Mouse (Mus musculus) spleen, adult 2 months (tissue): ENCODE results near the gene Rabep1.

ENCODE experiments used
- CTCF ChIP-seq: fragments of 200-500 bp; IDR thresholded peaks from 2 replicates; pipeline ENCODE4 v1.5.1; 2011; ENCODE audit warnings: mild to moderate bottlenecking, inconsistent platforms; ENCODE audit not compliant: insufficient read depth, insufficient read length, insufficient replicate concordance; ENCODE audit errors: extremely low read depth
- POLR2A ChIP-seq: fragments of 200-500 bp; IDR thresholded peaks from 2 replicates; pipeline ENCODE4 v1.6.1; 2011; ENCODE audit warnings: low read depth, low read length, inconsistent platforms

- TF ChIP-seq CTCF (no peak), POLR2A (no peak)
These were observed 6.0 kb upstream of the Rabep1 start for GRCm38 (mm10) chr11:70838610-70839009.
